Mouse (Mus musculus) ES-E14 (cell line): ENCODE data around the gene Chkb.

Experiments used
- HCFC1 ChIP-seq: IDR thresholded peaks from 2 replicates; pipeline ENCODE4 v1.6.1; 2012; ENCODE audit warnings: low read length, inconsistent platforms, borderline replicate concordance; ENCODE audit not compliant: insufficient read depth
- MAFK ChIP-seq: IDR thresholded peaks from 2 replicates; pipeline ENCODE4 v1.6.1; 2014; ENCODE audit warnings: mild to moderate bottlenecking, low read depth, low read length, inconsistent platforms; ENCODE audit not compliant: insufficient read depth
- ZC3H11A ChIP-seq: IDR thresholded peaks from 2 replicates; pipeline ENCODE4 v1.6.1; 2012; ENCODE audit warnings: low read depth, mild to moderate bottlenecking, inconsistent platforms, low read length, borderline replicate concordance
- ZNF384 ChIP-seq: IDR thresholded peaks from 2 replicates; pipeline ENCODE4 v1.6.1; 2012; ENCODE audit warnings: low read depth, low read length, inconsistent platforms

DNA sequence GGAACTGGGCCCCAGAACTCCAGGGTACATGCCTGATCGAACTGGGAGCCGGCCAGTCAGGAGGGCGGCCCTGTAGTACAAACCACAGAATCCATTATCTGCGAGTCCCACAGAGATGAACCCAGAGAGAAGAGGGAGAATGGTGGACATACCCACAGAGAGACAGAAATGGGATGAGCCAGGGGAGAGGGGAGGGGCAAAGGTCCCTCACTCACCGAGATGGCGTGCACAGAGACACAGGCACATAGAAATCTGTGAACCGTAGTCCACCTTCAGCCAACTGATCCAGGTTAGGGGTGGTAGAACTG, 45.5 kb upstream of the Chkb start:
- TF ChIP-seq ZNF384, result no peak
- no peak for TF ChIP-seq ZC3H11A
- TF ChIP-seq MAFK, result no peak
- no peak for TF ChIP-seq HCFC1
